Mouse (Mus musculus): ENCODE measurements around the gene Dtx2. TPM values are rescaled to one million over a fixed set of nuclear protein-coding genes. Genes with fewer than 3 reads are reported as not detected.

Gene Dtx2
- polyA plus RNA-seq, 1 experiment from 2014 or later: 27.6 TPM

- WGBS: 90% methylated on average over 5 of the region's 5 CpGs
Measured at GRCm38 (mm10) chr5:136078136-136078535, 83.5 kb downstream of the Dtx2 start.

GRCm38 (mm10) chr5:136082345-136082744 lies 87.7 kb downstream of the Dtx2 start:
- H3K4me3 ChIP-seq (ENCODE audit: low read length): no peak overlapping the region
- no peaks in the 10 kb centered on the region for H3K9me3 ChIP-seq (ENCODE audit: control insufficient read depth, low read length)
- H3K4me2 ChIP-seq (ENCODE audit: low read depth, low read length): no peak overlapping the region
- no peak overlapping the region for H3K27ac ChIP-seq (ENCODE audit: low read length)
- ATAC-seq (ENCODE audit: low read depth): no peak
- H3K27me3 ChIP-seq (ENCODE audit: control insufficient read depth, insufficient read depth, low read depth, low read length): peaks cover 14% of the 10 kb centered on the region
- H3K4me1 ChIP-seq (replicated peaks; ENCODE audit: control insufficient read depth, insufficient read depth, low read length): peaks cover 11% of the 10 kb centered on the region; the same call in 1 of the 2 replicates
- H3K9ac ChIP-seq (ENCODE audit: low read length): no peak overlapping the region
- 74% methylated on average over 4 of the region's 4 CpGs for WGBS
- H3K36me3 ChIP-seq (ENCODE audit: control insufficient read depth, insufficient read depth, low read length): no peaks in the 10 kb centered on the region

More at GRCm38 (mm10) chr5:136078136-136078535, 83.5 kb downstream of the Dtx2 start:
- no peak for ATAC-seq (ENCODE audit: low read depth)
- Histone ChIP-seq H3K36me3 (ENCODE audit: control insufficient read depth, insufficient read depth, low read length) (no peaks in the 10 kb centered on the region), H3K27me3 (ENCODE audit: control insufficient read depth, insufficient read depth, low read depth, low read length) (no peaks in the 10 kb centered on the region), H3K4me2 (ENCODE audit: low read depth, low read length) (no peak overlapping the region), H3K4me3 (ENCODE audit: low read length) (no peak overlapping the region), H3K9ac (ENCODE audit: low read length) (no peak overlapping the region), H3K9me3 (ENCODE audit: control insufficient read depth, low read length) (no peaks in the 10 kb centered on the region), H3K4me1 (replicated peaks; ENCODE audit: control insufficient read depth, insufficient read depth, low read length) (0 out of 2 replicates have a peak, but pooled peaks cover 2% of the 10 kb centered on the region), H3K27ac (ENCODE audit: low read length) (no peak overlapping the region)

Other genes with a start within 250 kb of the Dtx2 start
- gene Styxl1, start 216.4 kb upstream of the Dtx2 start, polyA plus RNA-seq (2015; fragmentation: Nextera tagmentation; extraction: Ambion mirVana): 0.84 and 1.2 TPM in 2 replicates
- 433 and 434 TPM in 2 replicates for gene Mdh2, start 216.3 kb upstream of the Dtx2 start, polyA plus RNA-seq (2015; fragmentation: Nextera tagmentation; extraction: Ambion mirVana)
- 0.35 and 0.57 TPM in 2 replicates for gene Srrm3, start 187.9 kb upstream of the Dtx2 start, polyA plus RNA-seq (2015; fragmentation: Nextera tagmentation; extraction: Ambion mirVana)
- 126 and 127 TPM in 2 replicates for gene Hspb1, start 106.9 kb upstream of the Dtx2 start, polyA plus RNA-seq (2015; fragmentation: Nextera tagmentation; extraction: Ambion mirVana)
- 150 and 155 TPM in 2 replicates for gene Ywhag, start 60.2 kb upstream of the Dtx2 start, polyA plus RNA-seq (2015; fragmentation: Nextera tagmentation; extraction: Ambion mirVana)
- 3.0 and 3.2 TPM in 2 replicates for gene Ssc4d, start 20.3 kb upstream of the Dtx2 start, polyA plus RNA-seq (2015; fragmentation: Nextera tagmentation; extraction: Ambion mirVana)
- gene Zp3, start 14.7 kb upstream of the Dtx2 start, polyA plus RNA-seq (2015; fragmentation: Nextera tagmentation; extraction: Ambion mirVana): 0.16 and 0.19 TPM in 2 replicates
- 27.1 and 32.1 TPM in 2 replicates for gene Upk3b, start 43.7 kb downstream of the Dtx2 start, polyA plus RNA-seq (2015; fragmentation: Nextera tagmentation; extraction: Ambion mirVana)
- gene Upk3bl, start 59.7 kb downstream of the Dtx2 start, polyA plus RNA-seq (2015; fragmentation: Nextera tagmentation; extraction: Ambion mirVana): 5.4 and 8.7 TPM in 2 replicates
- 3.3 and 4.4 TPM in 2 replicates for gene Rasa4, start 89.1 kb downstream of the Dtx2 start, polyA plus RNA-seq (2015; fragmentation: Nextera tagmentation; extraction: Ambion mirVana)
- 210 and 211 TPM in 2 replicates for gene Polr2j, start 121.8 kb downstream of the Dtx2 start, polyA plus RNA-seq (2015; fragmentation: Nextera tagmentation; extraction: Ambion mirVana)
- 37.6 and 41.3 TPM in 2 replicates for gene Lrwd1, start 141.3 kb downstream of the Dtx2 start, polyA plus RNA-seq (2015; fragmentation: Nextera tagmentation; extraction: Ambion mirVana)
- 15.6 and 17.1 TPM in 2 replicates for gene Alkbh4, start 141.3 kb downstream of the Dtx2 start, polyA plus RNA-seq (2015; fragmentation: Nextera tagmentation; extraction: Ambion mirVana)
- 10.3 and 11.2 TPM in 2 replicates for gene Orai2, start 175.9 kb downstream of the Dtx2 start, polyA plus RNA-seq (2015; fragmentation: Nextera tagmentation; extraction: Ambion mirVana)
- gene Prkrip1, start 204.2 kb downstream of the Dtx2 start, polyA plus RNA-seq (2015; fragmentation: Nextera tagmentation; extraction: Ambion mirVana): 45.7 and 52.9 TPM in 2 replicates